Mouse (Mus musculus): ENCODE data around the gene 4930455H04Rik.

4930455H04Rik gene

GRCm38 (mm10) chr3:117025421-117025820, 57.4 kb downstream of the 4930455H04Rik start:
- in situ Hi-C loops (cut with MboI; ENCODE audit: low sequenced_read_pairs): no loop called here
